Mouse (Mus musculus): ENCODE measurements around the gene Gpr39. TPM values are rescaled to one million over a fixed set of nuclear protein-coding genes. Genes with fewer than 3 reads are reported as not detected.
A peak's percentile ranks its signal among the peaks of the same experiment; 100 is the strongest.

The Gpr39 gene
- polyA plus RNA-seq, 1 experiment from 2014 or later: 0.22 TPM

DNA sequence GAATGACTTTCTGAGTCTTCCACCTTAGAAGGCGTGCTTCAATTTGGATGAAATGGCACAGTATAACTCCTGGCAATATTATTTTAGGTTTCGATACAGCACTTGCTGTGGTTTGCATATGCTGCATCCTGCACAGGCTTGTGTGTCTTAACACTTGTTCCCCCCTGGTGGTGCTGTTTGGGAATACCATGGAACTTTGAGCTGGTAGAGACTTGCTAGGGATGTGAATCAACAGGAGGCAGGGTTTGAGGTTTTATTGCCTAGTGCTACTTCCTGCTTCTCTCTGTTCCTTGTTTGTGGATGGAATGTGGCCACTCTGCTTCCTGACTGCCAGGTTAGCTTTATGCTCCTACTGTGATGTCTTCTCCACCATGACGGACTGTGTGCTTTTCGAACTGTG is 15.9 kb upstream of the Gpr39 start:
- no peaks in the 10 kb centered on the region for H3K27me3 ChIP-seq (ENCODE audit: control insufficient read depth, insufficient read depth, low read length)
- no peak overlapping the region for H3K9ac ChIP-seq (ENCODE audit: low read depth, low read length)
- no peak overlapping the region for H3K4me3 ChIP-seq (ENCODE audit: low read depth, low read length)
- H3K4me1 ChIP-seq (replicated peaks; ENCODE audit: control insufficient read depth, insufficient read depth, low read length): no peaks in the 10 kb centered on the region
- H3K9me3 ChIP-seq (ENCODE audit: control insufficient read depth, low read length): no peaks in the 10 kb centered on the region
- H3K4me2 ChIP-seq (replicated peaks; ENCODE audit: low read depth, low read length): no peak overlapping the region
- DNase-seq (ENCODE audit: low spot score) (no peak), ATAC-seq (ENCODE audit: low FRiP score) (no peak)
- no peak overlapping the region for H3K27ac ChIP-seq (ENCODE audit: low read depth, low read length)
- no peaks in the 10 kb centered on the region for H3K36me3 ChIP-seq (ENCODE audit: control insufficient read depth, insufficient read depth, low read length)
- WGBS: 94% methylated on average over 4 of the region's 4 CpGs

DNA sequence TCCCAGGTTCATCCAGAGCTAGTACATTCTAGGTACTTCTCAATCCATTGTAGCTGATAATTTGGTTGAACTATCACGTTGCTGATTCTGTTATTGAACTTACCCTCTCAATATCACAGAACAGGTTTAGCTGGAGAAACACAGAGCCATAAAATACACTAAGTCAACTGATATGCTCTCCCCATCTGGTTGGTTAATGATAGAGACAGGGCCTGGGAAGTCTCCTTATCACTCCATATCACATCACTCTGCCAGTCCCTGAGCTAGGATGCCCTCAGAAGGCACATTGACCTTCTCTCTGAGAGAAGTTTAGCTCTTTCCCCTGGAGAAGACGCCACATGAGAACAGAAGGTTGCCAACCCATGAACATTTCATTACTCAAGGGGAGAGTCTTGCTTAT is 14.7 kb upstream of the Gpr39 start:
- 87% methylated on average over 2 of the region's 2 CpGs for WGBS
- H3K27ac ChIP-seq (ENCODE audit: low read depth, low read length): no peak overlapping the region

GRCm38 (mm10) chr1:125662660-125663059 is 14.1 kb upstream of the Gpr39 start:
- Histone ChIP-seq H3K36me3 (ENCODE audit: control insufficient read depth, insufficient read depth, low read length) (no peaks in the 10 kb centered on the region), H3K9me3 (ENCODE audit: control insufficient read depth, low read length) (no peaks in the 10 kb centered on the region), H3K4me2 (replicated peaks; ENCODE audit: low read depth, low read length) (no peak overlapping the region), H3K4me1 (replicated peaks; ENCODE audit: control insufficient read depth, insufficient read depth, low read length) (no peaks in the 10 kb centered on the region), H3K27me3 (ENCODE audit: control insufficient read depth, insufficient read depth, low read length) (no peaks in the 10 kb centered on the region), H3K27ac (ENCODE audit: low read depth, low read length) (no peak overlapping the region), H3K9ac (ENCODE audit: low read depth, low read length) (no peak overlapping the region), H3K4me3 (ENCODE audit: low read depth, low read length) (no peak overlapping the region)
- ATAC-seq (ENCODE audit: low FRiP score): no peak
- WGBS: 83% methylated on average over 5 of the region's 5 CpGs
- no peak for DNase-seq (ENCODE audit: low spot score)

More for the DNA sequence above, 14.7 kb upstream of the Gpr39 start:
- Histone ChIP-seq H3K9ac (ENCODE audit: low read depth, low read length) (no peak overlapping the region), H3K36me3 (ENCODE audit: control insufficient read depth, insufficient read depth, low read length) (no peaks in the 10 kb centered on the region), H3K4me1 (replicated peaks; ENCODE audit: control insufficient read depth, insufficient read depth, low read length) (no peaks in the 10 kb centered on the region), H3K9me3 (ENCODE audit: control insufficient read depth, low read length) (no peaks in the 10 kb centered on the region), H3K27me3 (ENCODE audit: control insufficient read depth, insufficient read depth, low read length) (no peaks in the 10 kb centered on the region), H3K4me3 (ENCODE audit: low read depth, low read length) (no peak overlapping the region), H3K4me2 (replicated peaks; ENCODE audit: low read depth, low read length) (no peak overlapping the region)
- ATAC-seq (ENCODE audit: low FRiP score): no peak
- no peak for DNase-seq (ENCODE audit: low spot score)

- Histone ChIP-seq H3K4me1 (replicated peaks; ENCODE audit: control insufficient read depth, insufficient read depth, low read length) (no peaks in the 10 kb centered on the region), H3K36me3 (ENCODE audit: control insufficient read depth, insufficient read depth, low read length) (no peaks in the 10 kb centered on the region), H3K9ac (ENCODE audit: low read depth, low read length) (no peak overlapping the region), H3K4me3 (ENCODE audit: low read depth, low read length) (no peak overlapping the region), H3K9me3 (ENCODE audit: control insufficient read depth, low read length) (no peaks in the 10 kb centered on the region), H3K27ac (ENCODE audit: low read depth, low read length) (no peak overlapping the region), H3K4me2 (replicated peaks; ENCODE audit: low read depth, low read length) (no peak overlapping the region), H3K27me3 (ENCODE audit: control insufficient read depth, insufficient read depth, low read length) (no peaks in the 10 kb centered on the region)
- 87% methylated on average over 4 of the region's 4 CpGs for WGBS
- DNase-seq (ENCODE audit: low spot score) (no peak), ATAC-seq (ENCODE audit: low FRiP score) (no peak)
Measured at GRCm38 (mm10) chr1:125663104-125663503, 13.7 kb upstream of the Gpr39 start.

- ATAC-seq (ENCODE audit: low FRiP score) (no peak), DNase-seq (ENCODE audit: low spot score) (no peak)
Measured at GRCm38 (mm10) chr1:125665127-125665637, 11.6 kb upstream of the Gpr39 start.

DNA sequence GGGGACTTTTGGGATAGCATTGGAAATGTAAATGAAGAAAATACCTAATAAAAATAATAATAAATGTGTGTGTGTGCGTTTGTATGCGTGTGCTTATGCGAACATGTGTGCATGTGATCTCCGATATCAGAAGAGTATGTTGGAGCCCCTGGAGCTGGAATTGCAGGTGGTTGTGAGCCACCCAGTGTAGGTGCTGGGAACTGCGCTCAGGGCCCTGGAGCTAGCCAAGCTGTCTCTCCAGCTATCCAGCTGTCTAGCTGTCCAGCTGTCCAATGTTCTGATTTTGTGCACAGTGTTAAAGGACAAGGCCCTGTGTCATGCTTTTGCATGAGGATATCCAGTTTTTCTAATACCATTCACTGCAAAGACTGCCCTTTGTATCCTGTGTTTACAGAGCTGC is 7.8 kb upstream of the Gpr39 start:
- Histone ChIP-seq H3K4me2 (replicated peaks; ENCODE audit: low read depth, low read length) (no peak overlapping the region), H3K9ac (ENCODE audit: low read depth, low read length) (no peak overlapping the region), H3K27me3 (ENCODE audit: control insufficient read depth, insufficient read depth, low read length) (no peaks in the 10 kb centered on the region), H3K4me1 (replicated peaks; ENCODE audit: control insufficient read depth, insufficient read depth, low read length) (no peaks in the 10 kb centered on the region), H3K27ac (ENCODE audit: low read depth, low read length) (no peak overlapping the region), H3K4me3 (ENCODE audit: low read depth, low read length) (no peak overlapping the region), H3K9me3 (ENCODE audit: control insufficient read depth, low read length) (no peaks in the 10 kb centered on the region), H3K36me3 (ENCODE audit: control insufficient read depth, insufficient read depth, low read length) (no peaks in the 10 kb centered on the region)
- ATAC-seq (ENCODE audit: low FRiP score) (no peak), DNase-seq (ENCODE audit: low spot score) (peak; percentile 25)
- WGBS: 85% methylated on average over 5 of the region's 5 CpGs

More at GRCm38 (mm10) chr1:125665127-125665637, 11.6 kb upstream of the Gpr39 start:
- no peaks in the 10 kb centered on the region for H3K36me3 ChIP-seq (ENCODE audit: control insufficient read depth, insufficient read depth, low read length)
- 80% methylated on average over 5 of the region's 5 CpGs for WGBS
- H3K27ac ChIP-seq (ENCODE audit: low read depth, low read length): no peak overlapping the region
- H3K4me3 ChIP-seq (ENCODE audit: low read depth, low read length): no peak overlapping the region
- H3K4me2 ChIP-seq (replicated peaks; ENCODE audit: low read depth, low read length): no peak overlapping the region
- H3K9ac ChIP-seq (ENCODE audit: low read depth, low read length): no peak overlapping the region
- no peaks in the 10 kb centered on the region for H3K27me3 ChIP-seq (ENCODE audit: control insufficient read depth, insufficient read depth, low read length)
- H3K4me1 ChIP-seq (replicated peaks; ENCODE audit: control insufficient read depth, insufficient read depth, low read length): no peaks in the 10 kb centered on the region
- no peaks in the 10 kb centered on the region for H3K9me3 ChIP-seq (ENCODE audit: control insufficient read depth, low read length)

DNA sequence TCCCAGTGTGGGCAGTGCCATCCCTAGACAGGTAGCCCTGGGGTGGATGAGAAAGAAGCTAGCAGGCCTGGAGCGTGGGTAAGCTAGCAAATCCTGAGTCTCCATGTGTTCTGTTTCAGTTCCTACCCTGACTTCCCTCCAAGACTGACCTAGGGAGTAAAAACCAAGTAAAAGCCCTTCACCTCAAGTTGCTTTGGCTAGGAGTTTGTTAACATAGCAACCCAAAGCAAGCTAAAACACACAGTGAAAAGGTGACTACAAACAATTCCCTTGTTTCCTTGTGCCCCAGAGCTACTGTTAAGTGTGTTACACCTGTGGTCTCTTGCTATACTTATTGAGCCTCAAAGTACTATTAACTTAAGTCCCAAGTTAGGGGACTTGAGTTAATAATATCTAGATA is 1.6 kb upstream of the Gpr39 start:
- Histone ChIP-seq H3K27me3 (ENCODE audit: control insufficient read depth, insufficient read depth, low read length) (no peaks in the 10 kb centered on the region), H3K36me3 (ENCODE audit: control insufficient read depth, insufficient read depth, low read length) (no peaks in the 10 kb centered on the region), H3K4me3 (ENCODE audit: low read depth, low read length) (no peak overlapping the region), H3K4me1 (replicated peaks; ENCODE audit: control insufficient read depth, insufficient read depth, low read length) (no peaks in the 10 kb centered on the region), H3K27ac (ENCODE audit: low read depth, low read length) (no peak overlapping the region), H3K4me2 (replicated peaks; ENCODE audit: low read depth, low read length) (no peak overlapping the region), H3K9ac (ENCODE audit: low read depth, low read length) (no peak overlapping the region), H3K9me3 (ENCODE audit: control insufficient read depth, low read length) (no peaks in the 10 kb centered on the region)
- ATAC-seq (ENCODE audit: low FRiP score) (no peak), DNase-seq (ENCODE audit: low spot score) (no peak)
- 88% methylated on average over 1 of the region's 1 CpGs for WGBS

DNA sequence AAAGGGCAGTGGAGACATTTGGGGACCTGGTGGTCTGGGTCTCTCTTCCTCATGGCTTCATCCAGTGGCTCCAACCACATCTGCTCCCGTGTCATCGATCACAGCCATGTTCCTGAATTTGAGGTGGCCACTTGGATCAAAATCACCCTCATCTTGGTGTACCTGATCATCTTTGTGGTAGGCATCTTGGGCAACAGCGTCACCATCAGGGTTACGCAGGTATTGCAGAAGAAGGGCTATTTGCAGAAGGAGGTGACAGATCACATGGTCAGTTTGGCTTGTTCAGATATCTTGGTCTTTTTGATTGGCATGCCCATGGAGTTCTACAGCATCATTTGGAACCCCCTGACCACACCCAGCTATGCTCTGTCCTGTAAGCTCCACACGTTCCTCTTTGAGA is 491 bp downstream of the Gpr39 start:
- ATAC-seq (ENCODE audit: low FRiP score) (no peak), DNase-seq (ENCODE audit: low spot score) (no peak)
- Histone ChIP-seq H3K27ac (ENCODE audit: low read depth, low read length) (no peak overlapping the region), H3K9me3 (ENCODE audit: control insufficient read depth, low read length) (no peaks in the 10 kb centered on the region), H3K4me2 (replicated peaks; ENCODE audit: low read depth, low read length) (no peak overlapping the region), H3K4me1 (replicated peaks; ENCODE audit: control insufficient read depth, insufficient read depth, low read length) (no peaks in the 10 kb centered on the region), H3K27me3 (ENCODE audit: control insufficient read depth, insufficient read depth, low read length) (no peaks in the 10 kb centered on the region), H3K4me3 (ENCODE audit: low read depth, low read length) (no peak overlapping the region), H3K9ac (ENCODE audit: low read depth, low read length) (no peak overlapping the region), H3K36me3 (ENCODE audit: control insufficient read depth, insufficient read depth, low read length) (no peaks in the 10 kb centered on the region)
- 90% methylated on average over 5 of the region's 5 CpGs for WGBS

DNA sequence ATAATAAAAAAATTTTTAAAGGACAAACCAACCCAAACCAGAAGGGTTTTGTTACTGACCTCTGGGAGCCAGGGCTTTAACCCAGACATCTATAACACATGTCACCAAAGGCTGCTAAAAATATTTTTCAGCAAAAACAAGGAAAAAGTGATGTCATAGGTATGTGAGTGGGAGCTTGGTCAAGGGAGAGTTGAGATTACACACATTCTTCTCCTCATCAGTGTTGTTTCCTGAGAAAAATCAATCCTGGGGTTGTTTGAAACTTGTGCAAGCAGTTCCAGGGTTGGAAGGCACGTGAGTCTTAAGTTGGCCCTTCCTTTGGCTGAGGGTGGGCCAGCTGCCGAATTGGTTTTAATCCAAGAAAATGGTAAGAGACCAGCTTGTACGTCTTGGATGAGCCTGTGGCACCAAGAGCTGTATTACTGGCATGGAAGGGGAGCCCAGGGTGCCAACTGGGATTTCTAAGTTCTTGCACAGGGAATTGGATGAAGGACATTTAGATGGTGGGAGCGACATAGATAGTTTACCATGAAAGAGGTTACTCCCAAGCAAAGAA is 2.8 kb downstream of the Gpr39 start:
- Histone ChIP-seq H3K27me3 (ENCODE audit: control insufficient read depth, insufficient read depth, low read length) (no peaks in the 10 kb centered on the region), H3K27ac (ENCODE audit: low read depth, low read length) (no peak overlapping the region), H3K4me1 (replicated peaks; ENCODE audit: control insufficient read depth, insufficient read depth, low read length) (no peaks in the 10 kb centered on the region), H3K9me3 (ENCODE audit: control insufficient read depth, low read length) (no peaks in the 10 kb centered on the region), H3K9ac (ENCODE audit: low read depth, low read length) (no peak overlapping the region), H3K36me3 (ENCODE audit: control insufficient read depth, insufficient read depth, low read length) (no peaks in the 10 kb centered on the region), H3K4me3 (ENCODE audit: low read depth, low read length) (no peak overlapping the region), H3K4me2 (replicated peaks; ENCODE audit: low read depth, low read length) (no peak overlapping the region)
- WGBS: 87% methylated on average over 4 of the region's 4 CpGs
- DNase-seq (ENCODE audit: low spot score) (no peak), ATAC-seq (ENCODE audit: low FRiP score) (no peak)

All from hindbrain, embryonic 11.5 days (tissue).